Mouse (Mus musculus): Measurements from ENCODE around the gene Gpc6. TPM values are rescaled to one million over a fixed set of nuclear protein-coding genes. Genes with fewer than 3 reads are reported as not detected.

Gene Gpc6
- total RNA-seq, 1 experiment from 2014 or later, result not detected

DNA sequence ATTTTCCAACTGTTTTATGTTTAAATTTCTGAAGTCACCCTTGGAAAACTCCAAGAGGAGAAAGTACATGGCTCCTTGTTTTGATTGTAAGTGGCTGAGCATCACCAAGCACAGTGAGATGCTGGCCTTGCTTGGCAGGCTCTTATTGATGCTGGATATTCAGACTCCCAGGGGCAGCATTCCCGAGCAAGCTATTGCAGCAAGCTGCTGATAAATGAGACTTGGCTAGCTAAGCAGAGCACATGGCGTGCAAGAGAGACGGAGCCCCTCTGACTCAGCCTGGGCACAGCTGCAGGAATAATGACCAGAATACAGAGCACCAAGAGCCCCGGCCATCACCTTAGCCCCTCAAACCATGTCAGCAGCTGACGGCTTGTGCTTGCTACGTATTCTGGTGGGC is 1036.2 kb downstream of the Gpc6 start:
- ATAC-seq (replicated peaks; ENCODE audit: insufficient number of reproducible peaks, low FRiP score, low TSS enrichment, poor library complexity, severe bottlenecking), result no peak

DNA sequence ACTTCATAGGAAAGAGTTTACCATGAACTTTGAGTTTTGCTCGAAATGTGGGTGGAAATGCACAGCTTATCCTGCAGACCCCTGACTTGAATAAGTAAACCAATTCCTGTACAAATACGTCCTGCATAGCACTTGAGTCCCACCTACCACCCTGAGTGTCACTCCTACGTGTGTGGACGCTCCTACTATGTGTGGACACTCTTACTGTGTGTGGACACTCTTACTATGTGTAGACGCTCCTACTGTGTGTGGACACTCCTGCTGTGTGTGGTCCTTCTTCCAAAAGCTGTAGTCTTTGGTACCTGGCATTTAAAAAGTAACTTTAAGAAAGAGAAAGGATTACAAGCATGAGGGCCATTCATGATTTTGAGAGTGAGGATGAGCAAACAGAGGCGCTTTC is 1036.7 kb downstream of the Gpc6 start:
- no peak for ATAC-seq (replicated peaks; ENCODE audit: insufficient number of reproducible peaks, low FRiP score, low TSS enrichment, poor library complexity, severe bottlenecking)

DNA sequence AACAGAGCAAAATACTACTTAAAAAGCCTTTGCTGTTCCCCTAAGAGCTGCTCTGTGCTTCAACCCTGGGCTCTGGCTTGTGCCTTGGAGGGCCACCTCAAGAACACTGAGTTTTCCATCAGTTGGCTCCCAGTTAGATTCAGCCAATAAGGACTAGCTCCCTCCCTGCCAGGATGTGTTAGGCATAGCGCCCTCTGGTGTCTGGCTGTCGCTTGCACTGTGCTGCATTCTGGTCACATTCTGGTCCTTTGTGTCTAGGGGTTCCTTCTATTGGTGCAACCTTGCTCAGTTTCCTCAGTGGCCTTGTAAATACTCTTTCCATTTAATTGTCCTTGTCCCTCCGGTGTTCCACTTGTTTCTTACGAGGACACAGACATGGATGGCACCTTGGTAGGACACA is 1037.3 kb downstream of the Gpc6 start:
- ATAC-seq (replicated peaks; ENCODE audit: insufficient number of reproducible peaks, low FRiP score, low TSS enrichment, poor library complexity, severe bottlenecking), result no peak

DNA sequence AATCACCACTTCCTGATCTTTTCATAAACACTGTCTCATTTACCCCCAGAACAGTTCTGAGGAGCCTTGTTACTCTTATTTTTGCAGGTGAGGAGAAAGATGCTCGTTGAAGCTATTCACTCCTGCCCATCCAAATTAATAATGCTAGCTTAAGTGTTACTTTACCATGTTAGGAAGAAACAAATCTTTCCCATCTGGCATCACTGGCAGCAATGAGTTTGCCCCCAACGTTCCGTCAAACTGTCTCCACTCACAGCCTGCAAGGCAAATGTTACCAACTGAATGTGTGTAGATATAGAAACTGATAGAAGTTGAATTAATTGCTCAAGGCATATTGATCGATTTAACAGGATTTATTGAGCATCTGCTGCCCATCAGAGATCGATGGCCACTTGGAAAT is 1047.5 kb downstream of the Gpc6 start:
- no peak for ATAC-seq (replicated peaks; ENCODE audit: insufficient number of reproducible peaks, low FRiP score, low TSS enrichment, poor library complexity, severe bottlenecking)

DNA sequence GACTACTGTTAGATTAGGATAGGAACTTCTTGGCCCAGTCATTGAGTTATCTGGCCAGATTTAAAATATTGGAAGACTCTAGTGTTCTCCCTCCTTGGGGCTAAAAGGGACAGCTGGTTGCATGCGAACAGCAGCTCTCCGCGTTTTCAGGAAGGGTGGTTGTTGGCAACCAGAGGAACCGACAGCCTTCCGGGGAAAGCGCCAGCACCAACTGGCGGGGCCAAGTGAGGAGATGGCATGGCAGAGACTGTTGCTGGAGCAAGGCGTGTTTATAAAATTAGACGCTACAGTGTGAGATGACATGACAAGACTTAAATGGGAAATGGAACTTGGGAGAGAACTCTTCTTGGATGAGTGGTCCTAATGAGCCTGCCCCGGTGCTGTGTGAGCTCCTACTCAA is 1056.4 kb downstream of the Gpc6 start:
- ATAC-seq (replicated peaks; ENCODE audit: insufficient number of reproducible peaks, low FRiP score, low TSS enrichment, poor library complexity, severe bottlenecking), result no peak

- no peak for ATAC-seq (replicated peaks; ENCODE audit: insufficient number of reproducible peaks, low FRiP score, low TSS enrichment, poor library complexity, severe bottlenecking)
Observed at GRCm38 (mm10) chr14:117988444-117988843, 1063.3 kb downstream of the Gpc6 start.

- ATAC-seq (replicated peaks; ENCODE audit: insufficient number of reproducible peaks, low FRiP score, low TSS enrichment, poor library complexity, severe bottlenecking), result no peak
Observed at GRCm38 (mm10) chr14:117990203-117990602, 1065.1 kb downstream of the Gpc6 start.

- no peak for ATAC-seq (replicated peaks; ENCODE audit: insufficient number of reproducible peaks, low FRiP score, low TSS enrichment, poor library complexity, severe bottlenecking)
Observed at GRCm38 (mm10) chr14:117992600-117993256, 1067.6 kb downstream of the Gpc6 start.

DNA sequence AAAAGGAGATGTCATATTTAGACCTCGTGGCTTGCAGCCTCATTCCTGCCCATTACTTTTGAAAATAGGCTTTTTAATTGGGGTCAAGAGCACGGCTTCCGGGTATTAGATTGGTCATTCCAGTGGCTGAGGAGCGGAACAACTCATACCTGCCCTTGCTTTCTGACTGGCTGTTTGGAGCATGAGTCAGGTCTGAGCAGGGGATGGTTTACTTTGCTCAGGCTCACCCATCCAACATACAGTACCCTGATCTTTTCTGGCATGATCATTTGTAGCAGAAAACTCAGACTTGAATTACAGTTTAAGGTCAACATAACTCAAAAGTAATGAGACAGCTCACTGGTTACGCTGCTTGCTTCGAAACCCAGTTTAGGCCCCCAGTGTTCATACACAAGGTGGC is 1068.7 kb downstream of the Gpc6 start:
- ATAC-seq (replicated peaks; ENCODE audit: insufficient number of reproducible peaks, low FRiP score, low TSS enrichment, poor library complexity, severe bottlenecking), result no peak

- ATAC-seq (replicated peaks; ENCODE audit: insufficient number of reproducible peaks, low FRiP score, low TSS enrichment, poor library complexity, severe bottlenecking), result no peak
Observed at GRCm38 (mm10) chr14:118004434-118004833, 1079.3 kb downstream of the Gpc6 start.

GRCm38 (mm10) chr14:118005697-118006096 is 1080.6 kb downstream of the Gpc6 start:
- no peak for ATAC-seq (replicated peaks; ENCODE audit: insufficient number of reproducible peaks, low FRiP score, low TSS enrichment, poor library complexity, severe bottlenecking)

DNA sequence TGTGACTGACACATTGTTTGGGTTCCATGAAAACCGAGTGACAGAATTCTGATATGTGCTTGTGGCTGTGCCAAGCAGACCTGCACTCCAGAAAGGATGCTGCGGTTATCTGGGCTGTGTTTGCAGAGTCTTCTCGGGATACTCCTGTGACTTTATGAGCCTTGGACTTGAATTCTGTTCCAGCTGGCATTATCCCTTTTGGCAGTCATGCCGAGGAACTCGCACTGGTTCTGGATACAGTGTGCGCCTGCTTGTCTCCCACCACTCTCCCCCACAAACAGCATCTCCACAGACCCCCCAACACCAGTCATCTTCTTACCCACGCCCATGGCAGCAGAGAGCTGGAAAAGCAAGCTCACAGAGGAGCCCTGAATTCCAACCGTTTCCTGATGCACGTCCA is 1084.4 kb downstream of the Gpc6 start:
- no peak for ATAC-seq (replicated peaks; ENCODE audit: insufficient number of reproducible peaks, low FRiP score, low TSS enrichment, poor library complexity, severe bottlenecking)

GRCm38 (mm10) chr14:118013237-118013636 is 1088.1 kb downstream of the Gpc6 start:
- ATAC-seq (replicated peaks; ENCODE audit: insufficient number of reproducible peaks, low FRiP score, low TSS enrichment, poor library complexity, severe bottlenecking), result no peak

DNA sequence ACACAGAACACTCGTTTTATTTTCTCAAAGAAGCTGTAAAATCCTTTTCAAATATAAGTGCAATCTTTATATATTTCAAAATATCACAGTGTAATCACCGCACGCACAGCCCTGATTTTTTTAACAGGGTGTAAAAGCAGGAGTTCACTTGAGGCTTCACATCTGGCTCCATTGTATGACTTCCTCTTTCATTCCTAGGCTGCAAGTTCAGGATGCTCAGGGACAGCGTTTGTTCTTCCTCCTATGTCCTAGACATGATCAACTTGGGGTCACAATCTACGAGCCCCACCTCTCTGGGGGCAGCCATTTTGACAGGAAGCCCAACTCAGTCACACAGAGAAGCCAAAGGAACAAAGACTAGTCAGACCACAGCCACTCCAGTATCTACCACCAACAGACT is 1094.2 kb downstream of the Gpc6 start:
- ATAC-seq (replicated peaks; ENCODE audit: insufficient number of reproducible peaks, low FRiP score, low TSS enrichment, poor library complexity, severe bottlenecking), result no peak

GRCm38 (mm10) chr14:118021867-118022543 is 1096.9 kb downstream of the Gpc6 start:
- ATAC-seq (replicated peaks; ENCODE audit: insufficient number of reproducible peaks, low FRiP score, low TSS enrichment, poor library complexity, severe bottlenecking), result no peak
